Mouse (Mus musculus) midbrain, embryonic 11.5 days (tissue): ENCODE measurements at regions not wholly inside any gene's neighbourhood (a gene's known extent, or its start where the extent isn't known, plus 50 kb on each side); places are given as distances from the start of the nearest gene placed in this dataset.
A peak's percentile ranks its signal among the peaks of the same experiment; 100 is the strongest.

Experiments used
- ATAC-seq: fragments of 200-750 bp; cut with Nextera tagmentation; 2 replicates; pipeline ENCODE4 v1.8.0; 2017; ENCODE audit warnings: moderate TSS enrichment, moderate library complexity; ENCODE audit not compliant: low FRiP score
- DNase-seq: peaks from one replicate; pipeline ENCODE4 v3.0.0; 2015; ENCODE audit warnings: low spot score; ENCODE audit errors: missing footprints
- H3K27ac ChIP-seq: fragments of 300-500 bp; sonication (generic); 2 replicates; pipeline ENCODE4 v1.5.1; 2014; ENCODE audit warnings: low read depth, low read length
- H3K27me3 ChIP-seq: fragments of 300-500 bp; sonication (generic); 2 replicates; pipeline ENCODE4 v1.6.1; 2014; ENCODE audit warnings: mild to moderate bottlenecking, low read length, moderate library complexity, mixed read lengths; ENCODE audit not compliant: control insufficient read depth, insufficient read depth
- H3K36me3 ChIP-seq: fragments of 300-500 bp; sonication (generic); 2 replicates; pipeline ENCODE4 v1.6.1; 2014; ENCODE audit warnings: mild to moderate bottlenecking, low read length, moderate library complexity, mixed read lengths; ENCODE audit not compliant: control insufficient read depth, insufficient read depth
- H3K4me1 ChIP-seq: fragments of 300-500 bp; sonication (generic); 2 replicates; pipeline ENCODE4 v1.6.1; 2014; ENCODE audit warnings: low read length; ENCODE audit not compliant: control insufficient read depth, insufficient read depth
- H3K4me2 ChIP-seq: fragments of 300-500 bp; sonication (generic); 2 replicates; pipeline ENCODE4 v1.6.1; 2014; ENCODE audit warnings: mild to moderate bottlenecking, moderate library complexity
- H3K4me3 ChIP-seq: fragments of 300-500 bp; sonication (generic); 2 replicates; pipeline ENCODE4 v1.5.1; 2014; ENCODE audit warnings: low read depth, low read length
- H3K9ac ChIP-seq: fragments of 300-500 bp; sonication (generic); 2 replicates; pipeline ENCODE4 v1.6.1; 2014; ENCODE audit warnings: low read length
- H3K9me3 ChIP-seq: fragments of 300-500 bp; sonication (generic); 2 replicates; pipeline ENCODE4 v1.6.1; 2016; ENCODE audit warnings: low read length; ENCODE audit not compliant: control insufficient read depth
- WGBS: fragments of 180-500 bp; shearing (Covaris S2); extraction: QIAGEN DNeasy Blood & Tissue Kit; methylation state at CpG from one replicate; pipeline ENCODE4 v1.1.7; 2014; 5-methylcytosine and 5-hydroxymethylcytosine counted together

- Histone ChIP-seq H3K9ac (no peak overlapping the region), H3K4me3 (no peak overlapping the region), H3K4me1 (no peaks in the 10 kb centered on the region), H3K9me3 (no peaks in the 10 kb centered on the region), H3K36me3 (no peaks in the 10 kb centered on the region), H3K27ac (no peak overlapping the region), H3K4me2 (no peak overlapping the region), H3K27me3 (no peaks in the 10 kb centered on the region)
- peak; percentile 89 for DNase-seq
- 48% methylated on average over 7 of the region's 7 CpGs for WGBS
- no peak for ATAC-seq
Observed at GRCm38 (mm10) chr7:54734039-54734438, 101.3 kb upstream of the Luzp2 start.

DNA sequence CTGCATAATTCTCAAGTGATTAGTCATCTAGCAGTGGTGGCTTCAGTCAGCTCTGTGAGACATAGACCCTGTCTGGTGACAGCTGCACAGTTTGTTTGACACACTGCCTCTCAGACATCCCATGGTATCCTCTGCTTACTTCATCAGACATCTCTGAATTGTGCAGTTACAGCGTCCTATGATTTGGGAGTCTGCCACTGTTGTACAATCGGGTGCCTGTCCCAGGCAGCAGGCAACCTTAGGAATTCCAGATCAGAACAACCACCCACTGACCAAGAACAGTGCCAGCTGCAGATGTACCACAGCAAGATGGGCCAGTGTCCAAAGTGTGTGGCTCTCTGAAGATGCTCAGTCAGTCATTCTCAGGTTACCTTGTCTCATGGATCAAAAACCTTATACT is 100.4 kb upstream of the Luzp2 start:
- H3K27me3 ChIP-seq = no peaks in the 10 kb centered on the region
- no peak overlapping the region for H3K4me2 ChIP-seq
- no peak overlapping the region for H3K9ac ChIP-seq
- ATAC-seq (no peak), DNase-seq (no peak)
- no peaks in the 10 kb centered on the region for H3K4me1 ChIP-seq
- H3K36me3 ChIP-seq = no peaks in the 10 kb centered on the region
- WGBS = 90% methylated on average over 2 of the region's 2 CpGs
- H3K9me3 ChIP-seq = no peaks in the 10 kb centered on the region
- no peak overlapping the region for H3K4me3 ChIP-seq
- H3K27ac ChIP-seq = no peak overlapping the region

DNA sequence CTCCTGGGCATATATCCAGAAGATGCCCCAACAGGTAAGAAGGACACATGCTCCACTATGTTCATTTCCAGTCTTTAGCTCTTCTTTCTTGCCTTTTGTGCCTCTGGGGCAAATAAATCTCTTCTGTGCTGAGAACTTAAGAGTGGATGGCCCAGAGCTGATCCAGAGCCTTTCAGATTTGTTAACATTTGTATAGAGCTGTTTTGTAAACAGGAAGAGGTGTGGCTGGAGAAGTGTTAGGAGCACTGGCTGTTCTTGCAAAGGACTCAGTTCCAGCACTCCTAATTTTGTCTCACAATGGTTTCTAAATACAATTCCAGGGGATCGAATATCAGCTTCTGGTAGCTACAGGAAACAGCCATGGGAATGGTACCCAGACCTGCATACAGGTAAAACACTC is 68.0 kb upstream of the Luzp2 start:
- no peak overlapping the region for H3K4me2 ChIP-seq
- no peak overlapping the region for H3K9ac ChIP-seq
- H3K27ac ChIP-seq = no peak overlapping the region

GRCm38 (mm10) chr7:54768683-54769082 is 66.6 kb upstream of the Luzp2 start:
- H3K9ac ChIP-seq = no peak overlapping the region
- H3K36me3 ChIP-seq = no peaks in the 10 kb centered on the region
- no peak for ATAC-seq
- DNase-seq = no peak
- H3K27me3 ChIP-seq = no peaks in the 10 kb centered on the region
- H3K9me3 ChIP-seq = no peaks in the 10 kb centered on the region
- H3K27ac ChIP-seq = no peak overlapping the region
- H3K4me2 ChIP-seq = no peak overlapping the region
- WGBS = 33% methylated on average over 3 of the region's 3 CpGs
- no peaks in the 10 kb centered on the region for H3K4me1 ChIP-seq
- no peak overlapping the region for H3K4me3 ChIP-seq

More for the DNA sequence above, 68.0 kb upstream of the Luzp2 start:
- 87% methylated on average over 1 of the region's 1 CpGs for WGBS
- Histone ChIP-seq H3K36me3 (no peaks in the 10 kb centered on the region), H3K27me3 (no peaks in the 10 kb centered on the region), H3K4me3 (no peak overlapping the region), H3K4me1 (no peaks in the 10 kb centered on the region), H3K9me3 (no peaks in the 10 kb centered on the region)
- ATAC-seq (no peak), DNase-seq (no peak)

GRCm38 (mm10) chr7:54781939-54782520 is 53.3 kb upstream of the Luzp2 start:
- 33% methylated on average over 3 of the region's 3 CpGs for WGBS
- Histone ChIP-seq H3K4me1 (no peaks in the 10 kb centered on the region), H3K9me3 (no peaks in the 10 kb centered on the region), H3K27ac (no peak overlapping the region), H3K36me3 (no peaks in the 10 kb centered on the region), H3K4me3 (no peak overlapping the region), H3K9ac (no peak overlapping the region), H3K4me2 (no peak overlapping the region), H3K27me3 (no peaks in the 10 kb centered on the region)
- ATAC-seq (peak; percentile 89), DNase-seq (peak; percentile 89)

GRCm38 (mm10) chr7:54782604-54783003 is 52.7 kb upstream of the Luzp2 start:
- Histone ChIP-seq H3K4me2 (no peak overlapping the region), H3K9me3 (no peaks in the 10 kb centered on the region), H3K27me3 (no peaks in the 10 kb centered on the region), H3K4me3 (no peak overlapping the region), H3K4me1 (no peaks in the 10 kb centered on the region), H3K36me3 (no peaks in the 10 kb centered on the region), H3K9ac (no peak overlapping the region), H3K27ac (no peak overlapping the region)
- ATAC-seq = peak; percentile 45; the same call in 1 of the 2 replicates
- no peak for DNase-seq
- WGBS = 52% methylated on average over 3 of the region's 3 CpGs

DNA sequence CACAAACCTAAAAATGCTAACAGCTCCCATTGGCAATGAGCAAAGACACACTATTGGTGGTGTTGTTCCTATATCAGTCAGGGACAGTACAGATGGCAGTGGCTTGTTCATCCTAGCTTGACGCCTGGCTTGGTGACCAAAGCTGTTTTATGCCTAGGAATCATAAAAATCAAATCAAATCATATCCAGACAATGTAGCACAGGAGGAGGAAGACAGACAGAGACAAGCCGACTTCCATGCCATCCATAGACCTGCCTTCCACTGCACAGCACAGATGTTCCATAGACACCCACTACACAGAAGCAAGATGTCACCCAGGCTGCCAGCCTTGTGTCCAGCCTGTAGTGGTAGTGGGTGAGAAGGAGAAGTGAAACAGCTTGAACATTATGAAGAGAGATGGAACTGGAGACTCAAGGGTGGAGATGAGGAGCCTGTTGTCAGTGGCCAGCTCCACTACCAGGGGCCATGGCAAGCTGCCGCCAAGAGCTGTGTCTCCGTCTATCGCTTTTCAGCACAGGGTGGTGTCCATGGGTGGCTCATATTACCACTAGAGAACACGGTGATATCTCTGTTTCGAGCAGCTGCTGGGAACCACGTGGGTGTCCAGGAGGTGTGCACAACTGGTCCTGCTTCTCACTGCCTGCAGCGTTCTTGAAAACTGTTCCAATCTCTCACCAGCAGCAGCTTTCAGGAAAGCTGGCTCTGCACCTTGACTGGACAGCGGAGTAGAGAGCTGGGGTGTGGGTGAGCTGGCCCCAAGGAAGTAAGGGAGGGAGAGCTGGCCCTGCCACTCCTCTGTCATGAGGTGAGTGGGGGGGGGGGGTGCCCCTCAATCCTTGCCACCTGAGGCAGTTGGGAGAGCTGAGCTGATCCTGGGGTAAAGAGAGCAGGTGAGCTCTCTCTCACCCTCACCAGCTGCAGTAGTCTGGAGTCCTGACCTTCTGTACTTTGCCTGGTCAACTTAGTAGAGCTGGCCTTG is 51.5 kb upstream of the Luzp2 start:
- 0 out of 2 replicates have a peak, but pooled peaks have one; percentile 22 for ATAC-seq
- no peak overlapping the region for H3K9ac ChIP-seq
- H3K4me2 ChIP-seq = no peak overlapping the region
- DNase-seq = no peak
- H3K4me3 ChIP-seq = no peak overlapping the region
- WGBS = 92% methylated on average over 10 of the region's 10 CpGs
- no peaks in the 10 kb centered on the region for H3K27me3 ChIP-seq
- no peaks in the 10 kb centered on the region for H3K4me1 ChIP-seq
- H3K36me3 ChIP-seq = no peaks in the 10 kb centered on the region
- H3K27ac ChIP-seq = no peak overlapping the region
- no peaks in the 10 kb centered on the region for H3K9me3 ChIP-seq
